13 mouse cellular contexts compared by ENCODE assay signal in genomic region chr11:95704032-95704969, GRCm38 (mm10).
"Had no signal": no experiment of that assay in that cellular context is flagged by ENCODE, and none has a peak within 500 bp of the region (broad histone marks: within the 10 kb centered on the region; RNA-seq: fewer than 3 reads in every experiment).

No protein-coding gene starts in this region.

- H3K4me1 ChIP-seq: midbrain, embryonic 12.5 days had no signal

- H3K4me3 ChIP-seq: left cerebral cortex, adult 2 months; limb, embryonic 12.5 days; liver, embryonic 13.5 days; lung, embryonic 15.5 days; midbrain, embryonic 12.5 days had no signal

- ATAC-seq: intestine, postnatal 0 days; liver, postnatal 0 days; midbrain, embryonic 16.5 days had no signal

- H3K9ac ChIP-seq: limb, embryonic 12.5 days; liver, embryonic 13.5 days; liver, postnatal 0 days; lung, embryonic 15.5 days; midbrain, embryonic 12.5 days had no signal

- H3K27me3 ChIP-seq: limb, embryonic 12.5 days; liver, embryonic 13.5 days; lung, embryonic 15.5 days; midbrain, embryonic 12.5 days had no signal

- H3K36me3 ChIP-seq: limb, embryonic 12.5 days; liver, embryonic 13.5 days; lung, embryonic 15.5 days; midbrain, embryonic 12.5 days had no signal

- DNase-seq: kidney, adult 8-10 months; kidney, postnatal 10 days; liver; liver, embryonic 13.5 days; liver, postnatal 0 days; thymus, postnatal 4 days had no signal

- H3K9me3 ChIP-seq: limb, embryonic 12.5 days; liver, embryonic 13.5 days; lung, embryonic 15.5 days; midbrain, embryonic 12.5 days had no signal

- H3K27ac ChIP-seq: left cerebral cortex, adult 2 months; limb, embryonic 12.5 days; lung, embryonic 15.5 days; midbrain, embryonic 12.5 days; stomach, postnatal 0 days had no signal

- H3K4me2 ChIP-seq: limb, embryonic 12.5 days; liver, embryonic 13.5 days; lung, embryonic 15.5 days; midbrain, embryonic 12.5 days had no signal
